In the genomic region with DNA sequence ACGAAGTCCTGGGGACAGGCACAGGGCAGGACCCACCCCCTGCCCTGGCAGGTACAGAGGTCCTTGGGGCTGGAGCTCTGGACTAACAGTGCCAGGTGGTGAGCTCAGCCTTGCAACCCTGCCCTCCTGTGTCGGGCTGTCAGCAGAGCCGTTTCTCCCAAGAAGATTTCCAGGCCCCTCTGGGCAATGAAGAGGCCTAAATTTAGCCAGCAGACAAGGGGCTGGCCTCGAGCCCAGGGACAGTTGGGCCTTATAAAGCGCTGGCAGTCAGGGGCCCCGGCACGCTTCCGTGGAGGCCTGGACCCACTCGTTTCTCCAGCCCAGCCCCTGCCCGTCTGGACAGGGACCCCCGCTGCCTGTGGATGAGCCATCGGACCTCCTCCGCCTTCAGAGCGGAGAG, we compare ENCODE assay signal across 11 mouse cellular contexts. TPM values are rescaled to one million over a fixed set of nuclear protein-coding genes. Genes with fewer than 3 reads are reported as not detected.
DNase-seq lines count a peak whose midpoint lies in the region; ATAC-seq lines count a peak whose summit lies in the region.
"Had no signal": no experiment of that assay in that cellular context is flagged by ENCODE, and none has a peak within 500 bp of the region (broad histone marks: within the 10 kb centered on the region; RNA-seq: fewer than 3 reads in every experiment).

No protein-coding gene starts in this region.

- H3K9ac ChIP-seq in stomach, embryonic 14.5 days (replicated peaks; ENCODE audit: low read depth, low read length) = 0 out of 2 replicates have a peak overlapping the region, but pooled peaks have one; percentile 3
- H3K9ac ChIP-seq in forebrain, embryonic 11.5 days (ENCODE audit: low read length) = no peak overlapping the region; the same call in 1 of the 2 replicates

- H3K36me3 ChIP-seq in stomach, embryonic 14.5 days (ENCODE audit: control insufficient read depth, insufficient read depth, low read length) = no peaks in the 10 kb centered on the region
- no peaks in the 10 kb centered on the region for H3K36me3 ChIP-seq in forebrain, embryonic 11.5 days (ENCODE audit: control insufficient read depth, insufficient read depth, low read length)
- H3K36me3 ChIP-seq: G1E had no signal

- intact Hi-C loops in left cerebral cortex, postnatal 4 days (cut with DNase I) = no loop called here
- intact Hi-C loops in heart, postnatal 25 days (cut with DNase I) = no loop called here
- intact Hi-C loops in left cerebral cortex, postnatal 36 days (cut with DNase I) = no loop called here

- H3K4me1 ChIP-seq in stomach, embryonic 14.5 days (ENCODE audit: control insufficient read depth, insufficient read depth, low read length) = peaks cover 30% of the 10 kb centered on the region
- peaks cover 6% of the 10 kb centered on the region; the same call in 1 of the 2 replicates for H3K4me1 ChIP-seq in forebrain, embryonic 11.5 days (replicated peaks; ENCODE audit: control insufficient read depth, insufficient read depth, low read length)

- 0 out of 2 replicates have a peak, but pooled peaks have one; percentile 15 for ATAC-seq in stomach, embryonic 14.5 days (ENCODE audit: insufficient number of reproducible peaks, insufficient read depth, low FRiP score, low read depth)
- ATAC-seq in forebrain, embryonic 11.5 days (replicated peaks; ENCODE audit: low FRiP score) = no peak

- WGBS in stomach, embryonic 14.5 days = 39% methylated on average over 14 of the region's 14 CpGs
- 70% methylated on average over 14 of the region's 14 CpGs for WGBS in forebrain, embryonic 11.5 days

- DNase-seq in left cerebral cortex, postnatal 4 days = peak; percentile 78
- DNase-seq in left cerebral cortex, adult 8-10 months (ENCODE audit: low spot score in 2 of 2) = no peak
- peak; percentile 81 for DNase-seq in gastrocnemius, postnatal 10 days
- DNase-seq in heart, postnatal 25 days (ENCODE audit: low spot score) = peak; percentile 76
- no peak for DNase-seq in left cerebral cortex, postnatal 36 days (ENCODE audit: low spot score in 2 of 2)
- no peak for DNase-seq in thymus, postnatal 10 days (ENCODE audit: low spot score in 2 of 2)
- DNase-seq in forebrain, embryonic 11.5 days (ENCODE audit: low spot score) = no peak
- DNase-seq: midbrain, embryonic 14.5 days had no signal

- no peaks in the 10 kb centered on the region for H3K9me3 ChIP-seq in stomach, embryonic 14.5 days (ENCODE audit: control insufficient read depth, low read depth, low read length)
- no peaks in the 10 kb centered on the region for H3K9me3 ChIP-seq in forebrain, embryonic 11.5 days (ENCODE audit: control insufficient read depth, low read length)
- H3K9me3 ChIP-seq: G1E had no signal

- H3K27me3 ChIP-seq in stomach, embryonic 14.5 days (ENCODE audit: control insufficient read depth, insufficient read depth, low read length) = no peaks in the 10 kb centered on the region
- peaks cover 2% of the 10 kb centered on the region; the same call in 1 of the 2 replicates for H3K27me3 ChIP-seq in forebrain, embryonic 11.5 days (ENCODE audit: control insufficient read depth, insufficient read depth, low read length)

- H3K4me3 ChIP-seq in stomach, embryonic 14.5 days (ENCODE audit: low read depth, low read length) = no peak overlapping the region
- H3K4me3 ChIP-seq in forebrain, embryonic 11.5 days (ENCODE audit: low read depth, low read length) = no peak overlapping the region

- peak overlapping the region; percentile 56 for H3K27ac ChIP-seq in stomach, embryonic 14.5 days (ENCODE audit: low read length)
- H3K27ac ChIP-seq in forebrain, embryonic 11.5 days (ENCODE audit: low read depth, low read length) = no peak overlapping the region

- no peak overlapping the region for H3K4me2 ChIP-seq in stomach, embryonic 14.5 days (replicated peaks; ENCODE audit: low read depth, low read length)
- H3K4me2 ChIP-seq in forebrain, embryonic 11.5 days (ENCODE audit: low read depth, low read length, severe bottlenecking) = no peak overlapping the region

RNA-seq across cellular contexts. Expression of gene Hspb7, which starts 0.8 kb away (rescaled TPM):
- not detected for total RNA-seq in left cerebral cortex, postnatal 4 days (2021)
- under 1 TPM; 0.30 to 0.97 (median 0.73) TPM for total RNA-seq in left cerebral cortex, adult 8-10 months (2022)
- total RNA-seq in gastrocnemius, postnatal 10 days (2021) = 100 to 1,000 TPM; 200 to 208 TPM
- total RNA-seq in heart, postnatal 25 days (2021) = 1,000 to 10,000 TPM; 1,043 to 1,140 TPM
- 4.2 and 4.7 TPM in 2 replicates for polyA plus RNA-seq in stomach, embryonic 14.5 days (2014; fragmentation: Nextera tagmentation; extraction: Ambion mirVana)
- under 1 TPM; 0.18 to 0.47 TPM for total RNA-seq in left cerebral cortex, postnatal 36 days (2021)
- polyA plus RNA-seq in forebrain, embryonic 11.5 days (2014; fragmentation: Nextera tagmentation; extraction: Ambion mirVana) = not detected in 2 replicates
- total RNA-seq: G1E had no signal
- polyA plus RNA-seq: G1E; midbrain, embryonic 14.5 days had no signal

RNA-seq across cellular contexts. Expression of gene Clcnkb, which starts 5.6 kb away (rescaled TPM):
- not detected for total RNA-seq in left cerebral cortex, postnatal 4 days (2021)
- total RNA-seq in left cerebral cortex, adult 8-10 months (2022) = under 1 TPM in 1 of 4 experiments, not detected in 3; 0.74 TPM
- under 1 TPM; 0.09 to 0.45 TPM for total RNA-seq in gastrocnemius, postnatal 10 days (2021)
- total RNA-seq in heart, postnatal 25 days (2021) = 1 to 10 TPM in 1 of 2 experiments, under 1 TPM in 1; 0.60 to 1.5 TPM
- not detected in 2 replicates for polyA plus RNA-seq in stomach, embryonic 14.5 days (2014; fragmentation: Nextera tagmentation; extraction: Ambion mirVana)
- under 1 TPM in 1 of 2 experiments, not detected in 1; 0.84 TPM for total RNA-seq in left cerebral cortex, postnatal 36 days (2021)
- polyA plus RNA-seq in forebrain, embryonic 11.5 days (2014; fragmentation: Nextera tagmentation; extraction: Ambion mirVana) = not detected in 2 replicates
- total RNA-seq: left cerebral cortex, adult 18-20 months had no signal
- polyA plus RNA-seq: G1E; midbrain, embryonic 14.5 days had no signal

RNA-seq across cellular contexts. Expression of gene Srarp, which starts 14.5 kb away (rescaled TPM):
- total RNA-seq in left cerebral cortex, postnatal 4 days (2021) = 1 to 10 TPM; 1.5 to 1.8 TPM
- total RNA-seq in left cerebral cortex, adult 8-10 months (2022) = 1 to 10 TPM; 2.8 to 4.9 (median 3.0) TPM
- not detected for total RNA-seq in gastrocnemius, postnatal 10 days (2021)
- 1 to 10 TPM in 1 of 2 experiments, under 1 TPM in 1; 0.50 to 1.5 TPM for total RNA-seq in heart, postnatal 25 days (2021)
- polyA plus RNA-seq in stomach, embryonic 14.5 days (2014; fragmentation: Nextera tagmentation; extraction: Ambion mirVana) = not detected in 2 replicates
- 1 to 10 TPM; 4.2 to 5.2 TPM for total RNA-seq in left cerebral cortex, postnatal 36 days (2021)
- not detected in 2 replicates for polyA plus RNA-seq in forebrain, embryonic 11.5 days (2014; fragmentation: Nextera tagmentation; extraction: Ambion mirVana)
- total RNA-seq: G1E had no signal
- polyA plus RNA-seq: G1E had no signal

RNA-seq across cellular contexts. Expression of gene Clcnka, which starts 22.9 kb away (rescaled TPM):
- under 1 TPM in 1 of 2 experiments, not detected in 1; 0.60 TPM for total RNA-seq in left cerebral cortex, postnatal 4 days (2021)
- total RNA-seq in left cerebral cortex, adult 8-10 months (2022) = 1 to 10 TPM in 1 of 4 experiments, under 1 TPM in 1, not detected in 2; 0.39 to 1.8 TPM
- 1 to 10 TPM; 1.2 to 1.3 TPM for total RNA-seq in gastrocnemius, postnatal 10 days (2021)
- total RNA-seq in heart, postnatal 25 days (2021) = not detected
- polyA plus RNA-seq in stomach, embryonic 14.5 days (2014; fragmentation: Nextera tagmentation; extraction: Ambion mirVana) = 0.16 TPM in 1 of 2 replicates, not detected in the other
- not detected for total RNA-seq in left cerebral cortex, postnatal 36 days (2021)
- 0.17 TPM in 1 of 2 replicates, not detected in the other for polyA plus RNA-seq in forebrain, embryonic 11.5 days (2014; fragmentation: Nextera tagmentation; extraction: Ambion mirVana)
- total RNA-seq: G1E; left cerebral cortex, adult 18-20 months had no signal
- polyA plus RNA-seq: G1E had no signal

RNA-seq across cellular contexts. Expression of gene Zbtb17, which starts 23.0 kb away (rescaled TPM):
- 10 to 100 TPM; 32.7 to 35.3 TPM for total RNA-seq in left cerebral cortex, postnatal 4 days (2021)
- total RNA-seq in left cerebral cortex, adult 8-10 months (2022) = 10 to 100 TPM; 36.7 to 42.0 (median 38.0) TPM
- total RNA-seq in gastrocnemius, postnatal 10 days (2021) = 10 to 100 TPM; 16.1 to 17.3 TPM
- 10 to 100 TPM; 22.7 to 23.5 TPM for total RNA-seq in heart, postnatal 25 days (2021)
- 30.8 and 30.9 TPM in 2 replicates for polyA plus RNA-seq in stomach, embryonic 14.5 days (2014; fragmentation: Nextera tagmentation; extraction: Ambion mirVana)
- 10 to 100 TPM; 41.1 to 42.4 TPM for total RNA-seq in left cerebral cortex, postnatal 36 days (2021)
- polyA plus RNA-seq in forebrain, embryonic 11.5 days (2014; fragmentation: Nextera tagmentation; extraction: Ambion mirVana) = 50.8 and 55.7 TPM in 2 replicates

Comparison
In these comparisons a context has a peak if more than half of its experiments do, and no peak if none do; other contexts are left out.
1. DNase-seq: peak in left cerebral cortex, postnatal 4 days (single experiment), gastrocnemius, postnatal 10 days (single experiment) and heart, postnatal 25 days (single experiment); none in left cerebral cortex, adult 8-10 months (0 of 2), left cerebral cortex, postnatal 36 days (0 of 2), thymus, postnatal 10 days (0 of 2) and forebrain, embryonic 11.5 days (single experiment).
2. RNA of gene Hspb7, which starts 0.8 kb away (total RNA-seq): 1,043 to 1,140 TPM in heart, postnatal 25 days and 200 to 208 TPM in gastrocnemius, postnatal 10 days; 0.30 to 0.97 TPM in left cerebral cortex, adult 8-10 months, 0.18 to 0.47 TPM in left cerebral cortex, postnatal 36 days and not detected in left cerebral cortex, postnatal 4 days; every median in the first group is over 100 times any median in the second.